Mouse (Mus musculus): Measurements from ENCODE around the gene Epb41.
A peak's percentile ranks its signal among the peaks of the same experiment; 100 is the strongest.

The Epb41 gene

DNA sequence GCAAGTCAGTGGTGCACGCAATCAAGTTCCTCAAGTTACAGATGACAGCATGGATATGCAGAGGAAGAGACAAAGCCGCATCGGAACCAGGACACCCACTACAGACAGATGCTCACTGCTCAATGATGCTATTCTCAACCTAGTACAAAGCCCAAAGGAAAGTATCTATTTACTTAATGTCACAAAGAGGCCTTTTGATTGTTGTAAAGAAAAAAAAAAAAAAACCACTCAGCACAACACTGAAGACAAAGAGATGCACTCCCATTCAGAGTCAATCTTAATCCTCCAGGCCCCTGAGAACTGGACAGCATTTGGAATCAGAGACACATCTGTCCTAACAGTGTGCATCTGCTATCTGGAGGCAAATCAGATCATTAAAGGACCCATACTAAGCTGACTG is 63.5 kb downstream of the Epb41 start:
- no peak for DNase-seq (ENCODE audit: low read depth, low spot score)

DNA sequence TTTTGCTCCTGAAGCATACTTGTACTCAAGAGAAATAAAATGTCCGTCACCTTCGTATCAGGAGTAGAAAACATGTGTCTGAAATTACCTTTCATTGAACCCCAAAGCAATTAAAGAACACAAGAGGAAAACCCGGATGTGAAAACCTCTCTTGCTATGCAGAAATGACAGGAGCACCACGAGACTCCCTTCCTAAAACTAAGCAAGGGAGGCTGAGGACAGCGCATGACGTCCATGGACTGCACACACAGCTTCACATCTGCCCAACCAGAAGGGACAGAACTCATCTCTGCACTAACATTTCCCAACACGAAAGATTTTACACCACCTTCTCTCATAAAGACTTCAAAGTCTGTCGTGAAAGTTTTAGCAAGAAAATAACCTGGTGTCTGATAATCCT is 64.7 kb downstream of the Epb41 start:
- DNase-seq (ENCODE audit: low read depth, low spot score): no peak

DNA sequence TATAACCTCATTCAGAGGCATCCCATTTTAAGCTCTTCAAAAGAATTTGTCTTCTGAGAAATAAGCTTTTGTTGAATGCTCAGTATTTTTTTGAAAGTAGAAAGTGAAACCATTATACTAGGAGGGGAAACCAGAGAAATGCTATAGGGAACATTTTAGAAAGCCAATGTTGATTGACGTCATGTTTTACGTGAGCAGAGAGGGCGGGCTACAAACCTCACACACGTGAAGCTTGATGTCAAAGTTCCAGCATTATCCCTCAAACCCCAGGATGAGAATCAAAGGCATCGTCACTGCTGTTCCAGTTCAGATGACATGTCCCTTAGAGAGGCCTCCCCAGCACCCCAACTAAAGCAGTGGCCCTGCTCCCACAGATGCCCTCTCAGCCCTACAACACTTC is 66.9 kb downstream of the Epb41 start:
- no peak for DNase-seq (ENCODE audit: low read depth, low spot score)

DNA sequence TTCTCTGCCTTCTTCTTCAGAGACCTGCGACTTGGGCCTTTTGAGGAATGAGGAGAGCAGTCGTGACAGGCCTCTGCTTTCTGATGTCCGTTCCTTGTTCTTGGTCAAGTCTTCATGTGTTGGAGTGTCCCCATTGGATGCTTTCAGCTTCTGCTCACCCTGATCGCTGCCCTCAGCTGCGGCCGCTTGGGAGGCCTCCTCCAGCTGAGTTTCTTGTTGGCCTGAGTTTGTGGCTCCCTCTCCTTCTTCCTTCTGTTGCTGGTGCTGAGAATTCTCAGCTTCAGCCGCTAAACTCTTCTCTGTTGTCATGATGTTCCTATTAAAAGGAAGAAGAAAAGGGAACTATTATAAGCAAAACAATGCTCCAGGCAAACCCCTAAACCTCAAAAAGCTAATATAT is 68.0 kb downstream of the Epb41 start:
- DNase-seq (ENCODE audit: low read depth, low spot score): no peak

DNA sequence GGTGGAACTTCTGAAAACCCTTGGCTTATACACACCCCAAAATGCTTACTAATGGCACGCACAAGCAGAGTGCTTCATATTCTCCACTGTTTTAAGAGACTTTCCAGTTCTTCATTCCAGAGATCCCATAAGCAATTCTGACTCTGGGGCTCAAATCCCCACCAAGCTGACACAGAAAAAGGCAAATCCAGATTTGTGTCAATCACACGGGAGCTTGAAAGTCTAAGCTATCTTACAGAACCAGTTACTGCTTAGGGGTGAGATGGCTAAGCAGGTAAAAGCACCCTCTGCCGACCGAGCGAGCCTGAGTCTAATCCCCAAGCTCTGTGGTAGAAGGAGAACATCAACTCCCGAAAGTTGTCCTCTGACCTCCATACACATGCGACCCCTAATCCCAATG is 76.5 kb downstream of the Epb41 start:
- no peak for DNase-seq (ENCODE audit: low read depth, low spot score)

DNA sequence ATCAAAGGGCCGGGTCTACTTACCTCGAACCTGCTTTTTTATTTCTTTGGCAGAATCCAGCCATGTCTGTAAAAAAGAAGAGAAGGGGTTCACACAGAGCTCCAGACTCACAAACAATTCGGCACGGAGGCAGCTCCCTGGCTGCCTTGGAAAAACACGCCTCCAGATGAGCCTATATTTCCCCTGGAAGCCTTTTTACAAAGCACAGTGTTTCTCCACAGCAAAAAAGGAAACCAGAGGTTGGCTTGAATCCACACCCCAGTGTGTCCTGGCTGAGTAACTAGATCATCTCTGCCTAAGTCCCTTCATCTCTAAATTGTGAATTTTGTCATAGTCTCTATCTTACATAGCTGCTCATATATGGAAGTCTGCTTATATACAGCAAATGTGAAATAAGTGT is 77.6 kb downstream of the Epb41 start:
- DNase-seq (ENCODE audit: low read depth, low spot score): no peak

DNA sequence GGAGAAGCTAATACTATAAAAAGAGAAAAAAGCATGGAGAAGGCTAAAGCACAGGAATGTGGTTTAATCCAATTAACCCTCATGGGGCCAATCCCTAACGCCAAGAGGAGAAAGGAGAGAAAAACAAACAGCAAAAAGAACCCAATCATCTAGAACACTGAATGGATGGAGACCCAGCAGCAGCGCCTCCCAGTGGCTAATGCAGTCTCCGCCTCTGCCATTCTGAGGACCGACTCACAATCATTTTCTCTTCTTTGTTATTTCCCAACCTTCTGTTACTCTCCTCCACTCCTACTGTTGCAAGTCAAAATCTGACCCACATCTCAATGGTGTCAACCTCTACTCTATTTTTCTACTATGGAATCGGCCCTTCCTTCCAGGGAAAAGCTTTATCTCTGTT is 78.1 kb downstream of the Epb41 start:
- no peak for DNase-seq (ENCODE audit: low read depth, low spot score)

DNA sequence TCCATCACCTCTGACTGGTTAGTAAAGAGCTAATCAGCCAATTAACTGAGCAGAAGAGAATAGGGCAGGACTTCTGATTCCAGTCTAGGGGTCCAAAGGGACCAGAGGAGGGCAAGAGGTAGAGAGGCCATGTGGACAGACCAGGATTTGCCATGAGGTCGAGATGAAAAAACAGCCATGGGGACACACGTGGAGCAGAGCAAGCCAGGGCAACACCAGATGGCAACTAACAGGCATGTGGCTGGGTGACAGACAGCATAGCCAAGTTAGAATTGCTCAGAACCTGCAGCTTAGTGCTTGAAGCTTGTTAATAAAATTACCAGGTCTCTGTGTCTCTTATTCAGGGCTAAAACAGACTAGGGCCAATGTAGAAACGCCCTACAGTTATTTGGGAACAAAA is 81.3 kb downstream of the Epb41 start:
- no peak for DNase-seq (ENCODE audit: low read depth, low spot score)

DNA sequence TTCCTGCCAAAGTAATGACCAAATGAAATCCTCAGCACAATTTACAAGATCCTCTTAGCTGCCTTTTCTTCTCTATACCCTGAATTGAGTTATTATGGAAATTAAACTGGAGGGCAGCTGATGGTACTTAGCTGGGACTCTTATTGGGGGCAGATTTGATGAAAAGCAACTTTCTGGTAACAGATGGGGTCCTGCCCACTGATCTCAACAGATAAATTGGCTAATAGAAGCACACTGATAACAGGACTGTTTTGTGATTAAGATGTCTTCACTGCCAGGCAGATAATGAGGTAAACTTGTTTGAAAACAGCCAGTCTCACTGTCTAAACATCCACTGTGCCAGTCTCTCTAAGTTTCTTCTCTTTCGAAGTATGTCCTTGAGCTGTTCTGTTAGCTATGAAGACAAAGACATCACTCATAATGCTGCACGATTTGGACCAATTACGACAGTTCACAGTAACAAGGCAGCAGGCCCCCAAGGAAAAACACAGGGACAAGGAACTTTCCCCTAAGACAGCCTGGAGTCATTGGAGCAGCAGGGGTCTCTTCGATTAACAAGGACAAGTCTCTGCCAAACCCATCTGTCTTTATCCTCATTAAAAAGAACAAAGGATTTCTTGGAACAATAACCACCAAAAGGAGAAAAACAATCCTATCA is 92.1 kb downstream of the Epb41 start:
- no peak for DNase-seq (ENCODE audit: low read depth, low spot score)

DNA sequence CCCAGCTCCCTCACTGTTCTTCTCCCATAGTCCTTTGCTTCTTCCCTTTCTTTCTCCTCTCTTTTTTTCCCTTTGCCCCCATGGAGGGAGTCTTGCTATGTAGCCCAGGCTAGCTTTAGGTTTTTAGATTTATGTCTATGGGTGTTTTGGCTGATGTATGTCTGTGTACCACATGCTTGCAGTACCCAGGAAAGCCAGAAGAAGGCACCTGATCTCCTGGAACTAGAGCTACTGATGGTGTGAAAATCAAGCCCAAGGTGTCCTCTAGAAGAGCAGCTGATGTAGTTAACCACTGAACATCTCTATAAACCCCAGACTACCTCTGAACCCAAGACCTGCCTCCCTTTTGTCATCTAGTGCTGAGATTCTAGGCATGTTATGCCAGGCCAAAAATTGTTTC is 93.4 kb downstream of the Epb41 start:
- DNase-seq (ENCODE audit: low read depth, low spot score): peak; percentile 30

DNA sequence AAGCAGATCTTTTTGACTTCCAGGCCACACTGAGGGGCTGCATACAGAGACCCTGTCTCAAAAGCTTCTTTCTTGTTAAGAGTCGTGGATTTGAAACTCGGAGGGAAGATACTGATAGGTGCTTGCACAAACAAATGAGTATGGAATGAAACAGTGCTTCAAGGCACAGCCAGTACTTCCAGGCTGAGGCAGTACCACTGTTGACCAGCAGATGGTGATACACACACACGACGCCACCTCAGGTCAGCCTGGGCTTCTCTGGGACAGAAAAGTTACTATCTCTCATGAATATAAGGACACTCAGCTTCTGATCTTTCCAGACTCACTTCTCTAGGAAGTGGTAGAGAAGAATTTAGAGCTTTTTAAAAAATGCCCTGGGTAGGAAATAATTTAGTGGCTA is 97.9 kb downstream of the Epb41 start:
- peak; percentile 79 for DNase-seq (ENCODE audit: low read depth, low spot score)

DNA sequence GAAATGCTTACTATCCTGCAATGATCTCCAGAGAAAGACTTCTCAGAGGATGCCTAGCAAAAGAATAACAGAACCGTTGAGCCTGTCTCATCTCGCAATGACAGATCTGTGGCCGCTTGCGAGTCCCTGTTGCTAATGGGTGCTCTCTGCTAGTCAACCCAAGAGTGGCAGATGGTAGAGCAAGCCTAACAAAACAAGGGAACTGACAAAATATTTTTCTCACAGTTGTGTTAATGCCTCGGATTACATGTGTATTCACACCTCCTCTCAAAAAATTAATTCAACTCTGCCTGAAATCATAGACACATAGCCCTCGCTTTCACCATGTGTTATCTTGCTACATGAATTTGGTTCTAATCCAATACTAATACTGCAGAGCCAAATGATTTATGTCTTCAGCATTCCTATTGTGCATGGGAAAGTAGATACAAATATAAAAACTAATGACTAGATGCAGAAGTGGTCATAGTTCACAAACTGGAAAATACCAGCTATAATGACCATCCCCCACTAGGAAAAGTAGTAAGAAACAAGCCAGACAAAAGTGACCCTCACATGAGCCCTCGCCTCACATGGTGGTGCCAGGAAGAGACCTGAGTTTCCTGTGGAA is 104.8 kb downstream of the Epb41 start:
- DNase-seq (ENCODE audit: low read depth, low spot score): no peak

DNA sequence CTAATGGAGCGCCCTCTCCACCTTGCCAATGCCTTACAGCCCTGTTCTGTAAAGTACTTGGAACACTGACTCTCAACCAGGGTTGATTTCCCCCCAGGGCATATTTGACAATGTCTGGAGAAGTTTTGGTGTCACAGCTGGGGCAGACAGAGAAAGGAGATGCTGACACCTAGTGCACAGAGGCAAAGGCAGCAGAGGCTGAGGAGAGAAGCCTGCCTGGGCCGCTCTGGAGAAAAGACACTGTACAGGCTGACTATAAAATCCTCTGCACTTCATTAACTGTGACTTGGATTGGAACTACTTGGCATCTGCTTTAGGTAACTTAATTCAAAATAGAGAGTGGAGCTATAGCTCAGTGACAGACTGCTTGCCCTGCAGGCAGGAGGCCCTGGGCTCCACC is 106.2 kb downstream of the Epb41 start:
- peak; percentile 50 for DNase-seq (ENCODE audit: low read depth, low spot score)

DNA sequence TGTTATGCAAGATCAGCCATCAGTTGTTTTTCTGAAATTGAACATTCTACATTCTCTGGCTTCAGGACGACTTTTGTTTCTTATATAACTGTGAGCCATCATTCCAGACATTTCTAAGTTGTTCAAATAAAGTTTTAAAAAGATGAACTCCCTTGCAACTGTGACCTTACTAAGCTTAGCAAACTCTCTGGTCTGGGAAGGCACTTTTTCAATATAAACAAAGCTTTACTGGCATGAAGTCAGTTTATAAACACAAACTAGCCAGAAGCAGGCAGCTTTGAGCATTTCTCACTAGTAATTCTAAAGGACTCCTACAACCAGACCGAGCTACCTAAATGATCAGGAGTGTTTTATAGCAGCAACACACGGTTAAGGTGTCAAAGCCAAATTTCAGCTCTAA is 118.0 kb downstream of the Epb41 start:
- DNase-seq (ENCODE audit: low read depth, low spot score): no peak

DNA sequence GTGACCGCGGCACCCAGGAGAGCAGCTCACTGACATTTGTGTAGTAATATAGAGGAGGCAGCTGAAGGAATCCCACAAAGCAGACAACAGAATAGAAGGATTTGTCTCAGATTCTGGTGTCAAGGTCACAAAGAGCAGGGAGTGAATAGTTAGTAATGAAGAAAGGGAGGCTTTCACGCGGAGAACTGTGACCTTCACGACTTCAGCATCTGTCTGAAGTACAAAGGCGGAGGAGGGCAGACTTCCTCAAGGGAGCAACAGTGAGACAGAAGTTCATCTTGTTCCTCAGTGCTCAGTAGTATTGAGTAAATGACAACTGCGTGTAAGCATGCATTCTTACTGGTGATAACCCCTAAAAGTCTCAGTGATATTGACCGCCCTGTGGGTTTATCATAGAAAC is 124.5 kb downstream of the Epb41 start:
- no peak for DNase-seq (ENCODE audit: low read depth, low spot score)

DNA sequence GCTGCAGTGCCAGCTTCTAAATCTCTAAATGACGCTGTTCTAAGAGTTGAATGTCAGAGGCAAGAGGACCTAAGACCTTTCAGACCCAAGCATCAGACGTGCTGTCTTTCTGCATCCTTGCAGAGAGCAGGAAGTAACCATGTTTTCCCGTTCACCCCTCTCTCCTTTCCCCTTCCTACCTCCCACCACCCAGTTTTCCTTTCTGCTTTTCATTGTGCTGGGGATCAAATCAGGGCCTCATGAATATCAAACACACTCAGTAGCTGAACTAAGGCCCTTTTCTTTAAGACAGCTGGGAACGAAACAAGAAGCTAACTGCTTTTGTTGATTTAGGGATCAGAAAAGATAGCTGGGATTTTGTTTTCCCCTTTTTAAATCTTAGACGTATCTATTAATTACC is 125.2 kb downstream of the Epb41 start:
- DNase-seq (ENCODE audit: low read depth, low spot score): no peak

DNA sequence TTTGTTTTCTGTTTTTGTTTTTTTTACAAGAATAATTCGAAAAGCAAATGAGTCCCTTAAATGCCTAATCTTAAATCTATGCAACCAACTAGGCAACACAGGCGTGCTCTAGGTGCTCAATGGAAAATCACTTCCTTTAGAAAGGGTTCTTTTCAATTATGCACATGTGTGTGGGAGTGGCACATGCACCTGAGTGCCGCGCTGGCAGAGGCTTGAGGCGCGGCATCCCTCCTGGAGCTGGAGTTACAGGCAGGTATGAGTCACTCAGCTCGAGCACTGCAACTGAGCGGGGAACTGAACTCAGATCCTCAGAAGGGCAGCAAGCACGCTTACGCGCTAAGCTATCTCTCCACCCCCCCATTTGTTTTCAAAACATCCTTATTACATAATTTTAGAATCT is 127.3 kb downstream of the Epb41 start:
- DNase-seq (ENCODE audit: low read depth, low spot score): no peak

DNA sequence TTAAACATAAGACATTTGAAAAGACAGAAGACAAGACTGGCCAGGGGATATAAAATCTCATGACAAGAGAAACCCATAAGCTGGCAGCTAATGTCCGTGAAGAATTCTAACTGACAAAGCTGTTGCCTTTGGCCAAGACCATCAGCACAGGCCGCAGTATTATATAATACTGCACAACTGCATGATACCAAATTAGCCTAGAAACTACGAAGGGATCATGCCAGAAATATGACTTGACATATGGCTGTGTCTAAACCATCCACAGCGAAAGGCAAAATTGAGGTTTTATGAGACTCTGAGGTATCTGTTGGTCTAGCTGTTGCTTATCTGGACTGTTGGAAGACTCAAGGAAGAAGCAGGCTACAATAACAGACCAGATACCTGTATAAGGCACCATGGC is 134.3 kb downstream of the Epb41 start:
- no peak for DNase-seq (ENCODE audit: low read depth, low spot score)

DNA sequence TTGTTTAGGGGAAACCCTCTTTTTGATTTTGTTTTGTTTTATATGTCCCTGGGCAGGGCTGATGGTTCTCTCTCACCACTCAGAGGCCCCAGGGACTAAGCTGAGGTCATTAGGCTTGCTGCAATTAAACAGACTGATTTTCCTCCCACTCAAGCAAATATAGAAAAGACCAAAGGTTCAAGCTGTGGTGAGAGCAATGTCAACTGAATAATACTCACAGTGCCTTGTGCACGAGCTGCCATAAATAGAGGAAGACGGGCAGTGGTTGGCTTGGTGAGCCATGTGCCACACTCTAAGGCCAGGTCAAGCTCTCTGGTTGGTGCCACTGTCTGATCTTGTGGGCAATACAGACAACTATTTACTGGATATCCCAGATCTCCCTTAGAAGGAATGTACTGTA is 135.7 kb downstream of the Epb41 start:
- no peak for DNase-seq (ENCODE audit: low read depth, low spot score)

DNA sequence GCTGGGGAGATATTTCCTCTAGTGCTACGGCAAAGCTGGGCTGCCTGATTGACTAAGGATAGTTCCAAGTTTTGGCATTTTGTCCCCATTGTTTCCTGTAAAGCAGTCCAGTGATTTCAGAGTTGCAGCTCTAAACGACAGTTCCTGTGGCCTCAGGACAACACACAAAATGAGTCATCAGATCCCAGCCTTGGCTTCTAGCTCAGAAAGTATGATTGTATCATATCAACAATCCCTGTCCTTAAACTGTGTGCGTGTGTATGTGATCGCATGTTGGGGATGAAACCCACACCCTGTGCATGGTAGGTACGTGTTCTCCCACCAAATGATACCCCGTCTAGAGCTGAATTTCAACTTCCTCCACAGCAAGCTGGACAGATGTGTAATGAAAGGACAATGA is 146.0 kb downstream of the Epb41 start:
- peak; percentile 59 for DNase-seq (ENCODE audit: low read depth, low spot score)

DNA sequence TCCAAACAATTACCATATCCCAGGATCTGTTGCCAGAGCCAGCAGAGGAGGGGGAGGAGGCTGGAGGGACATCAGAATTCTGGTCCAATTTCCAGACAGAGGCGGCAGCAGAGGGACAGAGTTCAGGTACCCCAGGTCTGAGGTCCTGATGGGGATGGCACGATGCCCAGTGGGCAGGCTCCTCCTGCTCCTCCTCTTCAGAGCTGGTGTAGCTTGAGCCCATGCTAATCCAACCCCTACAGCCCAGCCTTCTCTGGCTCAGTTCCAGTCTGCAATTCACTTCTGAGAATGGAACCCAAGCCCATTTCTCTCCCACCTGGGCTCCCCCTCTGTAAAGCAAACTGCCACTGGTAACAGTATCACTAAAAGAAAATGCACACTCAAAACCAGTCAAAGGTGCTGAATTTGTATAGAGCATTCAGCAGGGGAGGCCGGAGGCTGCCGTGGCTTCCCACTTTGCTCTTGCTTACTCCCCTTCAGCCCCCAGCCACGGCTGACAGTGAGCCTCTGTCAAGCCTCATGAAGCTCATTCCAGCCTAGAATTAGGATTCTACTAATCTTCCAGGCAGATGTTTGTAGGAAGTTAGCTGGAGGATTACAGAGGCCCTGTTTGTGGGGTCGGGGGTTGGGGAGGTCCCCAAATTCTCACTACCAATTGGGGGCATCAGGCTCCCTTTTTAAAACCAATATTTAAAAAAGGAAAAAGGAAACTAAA is 150.9 kb downstream of the Epb41 start:
- DNase-seq (ENCODE audit: low read depth, low spot score): no peak

DNA sequence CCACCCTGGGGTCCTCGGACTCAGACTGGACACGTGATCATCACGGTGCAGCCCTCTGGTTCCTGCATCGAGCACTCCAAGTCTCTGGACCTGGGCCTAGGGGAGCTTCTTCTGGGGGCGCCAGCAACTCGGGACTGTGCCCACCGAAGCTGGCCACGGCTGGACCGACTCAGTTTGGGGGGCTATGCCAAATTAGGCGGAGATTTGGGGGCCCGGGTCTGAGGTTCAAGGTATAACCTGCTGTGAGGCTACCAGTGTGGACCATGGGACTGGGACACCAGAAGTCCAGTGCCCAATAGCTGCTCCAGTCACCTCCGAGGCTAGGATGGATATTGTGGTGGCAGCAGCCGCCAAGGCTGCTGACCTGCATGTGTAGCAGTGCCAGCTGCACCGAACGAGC is 152.7 kb downstream of the Epb41 start:
- DNase-seq (ENCODE audit: low read depth, low spot score): no peak

Measured in 3T3-L1 (cell line).